Mouse (Mus musculus): ENCODE measurements at regions not wholly inside any gene's neighbourhood (a gene's known extent, or its start where the extent isn't known, plus 50 kb on each side); places are given as distances from the start of the nearest gene placed in this dataset.

GRCm38 (mm10) chr17:73055611-73056010 is 52.2 kb upstream of the Lclat1 start:
- Histone ChIP-seq H3K79me2 (replicated peaks; ENCODE audit: control insufficient read depth, extremely low read depth, insufficient read depth, poor library complexity, severe bottlenecking) (no peaks in the 10 kb centered on the region), H3K36me3 (replicated peaks in 1 of 2; ENCODE audit: control insufficient read depth in 1 of 2, insufficient read depth in 1 of 2, low read length in 1 of 2) (no peaks in the 10 kb centered on the region), H3K4me3 (replicated peaks in 1 of 3; ENCODE audit: low read depth in 2 of 3, low read length in 2 of 3, poor library complexity in 1 of 3) (no peak overlapping the region), H3K9ac (ENCODE audit: insufficient read depth, low read depth) (no peak overlapping the region), H3K4me1 (ENCODE audit: control insufficient read depth in 1 of 2, insufficient read depth in 2 of 2) (peaks cover 0 to 26% of the 10 kb centered on the region in 2 experiments; a peak in 2 of 4 replicates), H3K27me3 (replicated peaks) (no peaks in the 10 kb centered on the region), H3K9me3 (replicated peaks; ENCODE audit: low read length) (no peaks in the 10 kb centered on the region), H3K27ac (ENCODE audit: insufficient read depth, low read depth) (no peak overlapping the region), H3K4me2 (ENCODE audit: insufficient read depth, low read depth, poor library complexity, severe bottlenecking) (no peak overlapping the region)
- no peak for TF ChIP-seq POLR2A (IDR thresholded peaks at IDR 0.05; ENCODE audit: low read depth, low read length)
- no peak for TF ChIP-seq UBTF (IDR thresholded peaks at IDR 0.05; ENCODE audit: low read depth, low read length)
- no peak for TF ChIP-seq JUND (conservative IDR thresholded peaks at IDR 0.05; ENCODE audit: low read depth, low read length)
- TF ChIP-seq MYC (IDR thresholded peaks at IDR 0.05; ENCODE audit: low read depth, low read length), result no peak
- no peak for TF ChIP-seq SMC3 (IDR thresholded peaks at IDR 0.05; ENCODE audit: low read depth, low read length)
- no peak for TF ChIP-seq JUN (IDR thresholded peaks at IDR 0.05; ENCODE audit: insufficient read depth, low read depth, low read length)
- no peak for TF ChIP-seq RCOR1 (conservative IDR thresholded peaks at IDR 0.05; ENCODE audit: low read depth, low read length)
- TF ChIP-seq CHD1 (IDR thresholded peaks at IDR 0.05; ENCODE audit: low read depth, low read length), result no peak
- no peak for TF ChIP-seq ZC3H11A (IDR thresholded peaks at IDR 0.05; ENCODE audit: low read depth, low read length)
- TF ChIP-seq TCF12 (IDR thresholded peaks at IDR 0.05; ENCODE audit: low read depth, low read length), result no peak
- TF ChIP-seq ETS1 (conservative IDR thresholded peaks at IDR 0.05; ENCODE audit: low read depth, low read length), result no peak
- no peak for TF ChIP-seq MAFK (IDR thresholded peaks at IDR 0.05; ENCODE audit: insufficient replicate concordance, low read length)
- no peak for TF ChIP-seq CHD2 (IDR thresholded peaks at IDR 0.05; ENCODE audit: low read length)
- no peak for TF ChIP-seq ZNF384 (IDR thresholded peaks at IDR 0.05; ENCODE audit: low read depth, low read length)
- no peak for TF ChIP-seq ZKSCAN1 (IDR thresholded peaks at IDR 0.05; ENCODE audit: borderline replicate concordance, low read depth, low read length)
- TF ChIP-seq MAZ (IDR thresholded peaks at IDR 0.05; ENCODE audit: low read depth, low read length), result no peak
- no peak for TF ChIP-seq TBP (conservative IDR thresholded peaks at IDR 0.05; ENCODE audit: low read depth, low read length)
- no peak for TF ChIP-seq RAD21 (IDR thresholded peaks at IDR 0.05; ENCODE audit: low read depth, low read length)
- TF ChIP-seq ZMIZ1 (IDR thresholded peaks at IDR 0.05; ENCODE audit: low read depth, low read length), result no peak
- TF ChIP-seq NRF1 (IDR thresholded peaks at IDR 0.05; ENCODE audit: low read depth, low read length), result no peak
- in situ Hi-C loops (cut with MboI; ENCODE audit: low pct_ligation_motif_present, low pct_unique_long_range_greater_than_20kb, low sequenced_read_pairs), result no loop called here
- dilution Hi-C loops (cut with MboI; ENCODE audit: extremely low pct_ligation_motif_present, extremely low pct_unique_long_range_greater_than_20kb, low sequenced_read_pairs), result no loop called here
- no peak for DNase-seq (ENCODE audit: extremely low read depth)

- dilution Hi-C loops (cut with MboI; ENCODE audit: extremely low pct_ligation_motif_present, extremely low pct_unique_long_range_greater_than_20kb, low sequenced_read_pairs), result no loop called here
- no peak overlapping the region for H3K4me3 ChIP-seq (replicated peaks in 1 of 3; ENCODE audit: low read depth in 2 of 3, low read length in 2 of 3, poor library complexity in 1 of 3)
- H3K27ac ChIP-seq (ENCODE audit: insufficient read depth, low read depth), result no peak overlapping the region
- H3K4me1 ChIP-seq (ENCODE audit: control insufficient read depth in 1 of 2, insufficient read depth in 2 of 2), result peaks cover 0 to 26% of the 10 kb centered on the region in 2 experiments; a peak in 2 of 4 replicates
- no peak for DNase-seq (ENCODE audit: extremely low read depth)
- H3K79me2 ChIP-seq (replicated peaks; ENCODE audit: control insufficient read depth, extremely low read depth, insufficient read depth, poor library complexity, severe bottlenecking), result no peaks in the 10 kb centered on the region
- no peaks in the 10 kb centered on the region for H3K27me3 ChIP-seq (replicated peaks)
- no peaks in the 10 kb centered on the region for H3K36me3 ChIP-seq (replicated peaks in 1 of 2; ENCODE audit: control insufficient read depth in 1 of 2, insufficient read depth in 1 of 2, low read length in 1 of 2)
- H3K4me2 ChIP-seq (ENCODE audit: insufficient read depth, low read depth, poor library complexity, severe bottlenecking), result no peak overlapping the region
- H3K9ac ChIP-seq (ENCODE audit: insufficient read depth, low read depth), result no peak overlapping the region
- no peak for TF ChIP-seq NRF1 (IDR thresholded peaks at IDR 0.05; ENCODE audit: low read depth, low read length)
- TF ChIP-seq MAZ (IDR thresholded peaks at IDR 0.05; ENCODE audit: low read depth, low read length), result no peak
- H3K9me3 ChIP-seq (replicated peaks; ENCODE audit: low read length), result no peaks in the 10 kb centered on the region
- in situ Hi-C loops (cut with MboI; ENCODE audit: low pct_ligation_motif_present, low pct_unique_long_range_greater_than_20kb, low sequenced_read_pairs), result no loop called here
Observed at GRCm38 (mm10) chr17:73056616-73057015, 51.2 kb upstream of the Lclat1 start.
